Mouse (Mus musculus) mesoderm, embryonic 11.5 days (tissue): ENCODE measurements around the gene Abhd6.

Experiments used
- DNase-seq: peaks from one replicate; pipeline ENCODE4 v3.0.0-alpha.2; 2012; ENCODE audit warnings: low read depth, low spot score

Gene Abhd6

GRCm38 (mm10) chr14:8030535-8030934 lies 27.8 kb downstream of the Abhd6 start:
- no peak for DNase-seq

- no peak for DNase-seq
Observed at GRCm38 (mm10) chr14:8032087-8032944, 29.6 kb downstream of the Abhd6 start.

- DNase-seq = no peak
Observed at GRCm38 (mm10) chr14:8034561-8034960, 31.9 kb downstream of the Abhd6 start.

- no peak for DNase-seq
Observed at GRCm38 (mm10) chr14:8035951-8036350, 33.2 kb downstream of the Abhd6 start.

- DNase-seq = peak; percentile 11
Observed at GRCm38 (mm10) chr14:8036406-8036805, 33.7 kb downstream of the Abhd6 start.

GRCm38 (mm10) chr14:8038150-8038549 lies 35.4 kb downstream of the Abhd6 start:
- no peak for DNase-seq

- no peak for DNase-seq
Observed at GRCm38 (mm10) chr14:8038791-8039448, 36.2 kb downstream of the Abhd6 start.

GRCm38 (mm10) chr14:8040179-8040578 lies 37.5 kb downstream of the Abhd6 start:
- DNase-seq = no peak

GRCm38 (mm10) chr14:8040911-8041678 lies 38.4 kb downstream of the Abhd6 start:
- no peak for DNase-seq

GRCm38 (mm10) chr14:8042120-8042519 lies 39.4 kb downstream of the Abhd6 start:
- DNase-seq = no peak

- no peak for DNase-seq
Observed at GRCm38 (mm10) chr14:8042577-8042976, 39.9 kb downstream of the Abhd6 start.

- peak; percentile 62 for DNase-seq
Observed at GRCm38 (mm10) chr14:8044330-8044729, 41.6 kb downstream of the Abhd6 start.

GRCm38 (mm10) chr14:8044786-8045185 lies 42.1 kb downstream of the Abhd6 start:
- no peak for DNase-seq

GRCm38 (mm10) chr14:8045187-8045846 lies 42.6 kb downstream of the Abhd6 start:
- DNase-seq = no peak

GRCm38 (mm10) chr14:8046839-8047238 lies 44.1 kb downstream of the Abhd6 start:
- DNase-seq = no peak

GRCm38 (mm10) chr14:8049334-8049733 lies 46.6 kb downstream of the Abhd6 start:
- no peak for DNase-seq

GRCm38 (mm10) chr14:8051869-8052268 lies 49.2 kb downstream of the Abhd6 start:
- no peak for DNase-seq

GRCm38 (mm10) chr14:8052661-8053060 lies 50.0 kb downstream of the Abhd6 start:
- DNase-seq = no peak

GRCm38 (mm10) chr14:8054310-8055102 lies 51.8 kb downstream of the Abhd6 start:
- DNase-seq = no peak

GRCm38 (mm10) chr14:8056076-8056475 lies 53.4 kb downstream of the Abhd6 start:
- DNase-seq = no peak

GRCm38 (mm10) chr14:8059938-8060337 lies 57.2 kb downstream of the Abhd6 start:
- DNase-seq = no peak
